Mouse (Mus musculus) CH12.LX (cell line): ENCODE data around the gene Fmo3. TPM values are rescaled to one million over a fixed set of nuclear protein-coding genes. Genes with fewer than 3 reads are reported as not detected.

Experiments used
- DNase-seq: peaks from one replicate; pipeline ENCODE4 v3.0.0-alpha.2; 2013; ENCODE audit errors: extremely low read depth
- H3K27ac ChIP-seq: 2 replicates; pipeline ENCODE4 v1.5.1; 2012; ENCODE audit warnings: low read depth, mild to moderate bottlenecking, control low read depth, moderate library complexity; ENCODE audit not compliant: insufficient read depth
- H3K27me3 ChIP-seq: replicated peaks from 2 replicates; pipeline ENCODE3; 2012; ENCODE audit warnings: inconsistent platforms
- H3K36me3 ChIP-seq, 2 experiments: replicated peaks in 1 of 2; 2 replicates each; pipeline versions ENCODE3 to v1.6.1; 2012; ENCODE audit warnings: inconsistent platforms in 1 of 2, low read length in 1 of 2, mild to moderate bottlenecking in 1 of 2, mixed read lengths in 1 of 2, moderate library complexity in 1 of 2; ENCODE audit not compliant: control insufficient read depth in 1 of 2, insufficient read depth in 1 of 2
- H3K4me1 ChIP-seq, 2 experiments: 2 replicates each; pipeline ENCODE4 v1.6.1; 2012; ENCODE audit warnings: inconsistent platforms in 1 of 2, moderate library complexity in 1 of 2; ENCODE audit not compliant: insufficient read depth in 2 of 2, control insufficient read depth in 1 of 2
- H3K4me2 ChIP-seq: 2 replicates; pipeline ENCODE4 v1.6.1; 2012; ENCODE audit warnings: low read depth, mild to moderate bottlenecking, control low read depth; ENCODE audit not compliant: poor library complexity, insufficient read depth, severe bottlenecking
- H3K4me3 ChIP-seq, 3 experiments: fragments of 150-350 bp in 1 of 3; sonication (generic) in 1 of 3; replicated peaks in 1 of 3; 2 replicates each; pipeline versions ENCODE3 to v1.5.1; 2011 to 2012; ENCODE audit warnings: low read depth in 2 of 3, low read length in 2 of 3, mild to moderate bottlenecking in 2 of 3, moderate library complexity in 2 of 3, control low read depth in 1 of 3, improper control_type of control experiment in 1 of 3, inconsistent platforms in 1 of 3, mixed read lengths in 1 of 3; ENCODE audit not compliant: poor library complexity in 1 of 3
- H3K79me2 ChIP-seq: replicated peaks from 2 replicates; pipeline ENCODE4 v1.6.1; 2012; ENCODE audit warnings: mild to moderate bottlenecking, moderate library complexity; ENCODE audit not compliant: control insufficient read depth, poor library complexity, insufficient read depth, severe bottlenecking; ENCODE audit errors: extremely low read depth
- H3K9ac ChIP-seq: 2 replicates; pipeline ENCODE4 v1.6.1; 2012; ENCODE audit warnings: low read depth, mild to moderate bottlenecking, control low read depth, moderate library complexity; ENCODE audit not compliant: insufficient read depth
- H3K9me3 ChIP-seq: replicated peaks from 2 replicates; pipeline ENCODE3; 2012; ENCODE audit warnings: low read length, inconsistent platforms, mixed read lengths
- CHD1 ChIP-seq: IDR thresholded peaks from 2 replicates; pipeline ENCODE4 v1.6.1; 2012; ENCODE audit warnings: low read depth, low read length, improper control_type of control experiment, inconsistent platforms
- EP300 ChIP-seq: IDR thresholded peaks from 2 replicates; pipeline ENCODE4 v1.6.1; 2011; ENCODE audit warnings: low read length, improper control_type of control experiment
- JUN ChIP-seq: IDR thresholded peaks from 2 replicates; pipeline ENCODE4 v1.6.1; 2011; ENCODE audit warnings: low read depth, mild to moderate bottlenecking, low read length, improper control_type of control experiment, moderate library complexity; ENCODE audit not compliant: insufficient read depth
- JUND ChIP-seq: conservative IDR thresholded peaks from 2 replicates; pipeline ENCODE4 v1.6.1; 2011; ENCODE audit warnings: low read depth, low read length, improper control_type of control experiment
- MAFK ChIP-seq: IDR thresholded peaks from 2 replicates; pipeline ENCODE4 v1.6.1; 2011; ENCODE audit warnings: low read length, improper control_type of control experiment; ENCODE audit not compliant: insufficient replicate concordance
- MAX ChIP-seq: IDR thresholded peaks from 2 replicates; pipeline ENCODE4 v1.6.1; 2011; ENCODE audit warnings: low read length, improper control_type of control experiment
- NELFE ChIP-seq: IDR thresholded peaks from 2 replicates; pipeline ENCODE4 v1.6.1; 2011; ENCODE audit warnings: low read depth, low read length, improper control_type of control experiment
- POLR2A ChIP-seq: IDR thresholded peaks from 2 replicates; pipeline ENCODE4 v1.6.1; 2011; ENCODE audit warnings: low read depth, mild to moderate bottlenecking, improper control_type of control experiment, low read length
- POLR2AphosphoS2 ChIP-seq: IDR thresholded peaks from 2 replicates; pipeline ENCODE4 v1.6.1; 2011; ENCODE audit warnings: low read depth, low read length, improper control_type of control experiment
- SMC3 ChIP-seq: IDR thresholded peaks from 2 replicates; pipeline ENCODE4 v1.6.1; 2011; ENCODE audit warnings: low read depth, low read length, improper control_type of control experiment
- UBTF ChIP-seq: IDR thresholded peaks from 2 replicates; pipeline ENCODE4 v1.6.1; 2012; ENCODE audit warnings: low read depth, mild to moderate bottlenecking, inconsistent platforms, low read length, improper control_type of control experiment, moderate library complexity
- USF1 ChIP-seq: IDR thresholded peaks from 2 replicates; pipeline ENCODE4 v1.6.1; 2014; ENCODE audit warnings: low read depth, mild to moderate bottlenecking, inconsistent platforms, low read length, improper control_type of control experiment
- ZKSCAN1 ChIP-seq: IDR thresholded peaks from 2 replicates; pipeline ENCODE4 v1.6.1; 2012; ENCODE audit warnings: low read depth, inconsistent platforms, low read length, improper control_type of control experiment, borderline replicate concordance
- ZNF384 ChIP-seq: IDR thresholded peaks from 2 replicates; pipeline ENCODE4 v1.6.1; 2012; ENCODE audit warnings: low read depth, low read length, improper control_type of control experiment, inconsistent platforms
- dilution Hi-C: fragments of 300-500 bp; cut with MboI; formaldehyde crosslinking; loops from 2 replicates; pipeline ENCODE4 v1.14.3; 2020; ENCODE audit warnings: low sequenced_read_pairs; ENCODE audit not compliant: extremely low pct_unique_long_range_greater_than_20kb, extremely low pct_ligation_motif_present
- in situ Hi-C: fragments of 300-500 bp; cut with MboI; formaldehyde crosslinking; loops from 3 replicates; pipeline ENCODE4 v1.14.3; 2019; ENCODE audit warnings: low sequenced_read_pairs, low pct_ligation_motif_present, low pct_unique_long_range_greater_than_20kb, mixed read lengths
- polyA plus RNA-seq: library from polyadenylated mRNA; unstranded; fragments of >175 nt; gene quantifications from 2 replicates; pipeline ENCODE4 v1.2.1, GENCODE M21; 2012; ENCODE audit warnings: low read depth; ENCODE audit not compliant: insufficient read length
- total RNA-seq, 2 experiments: library from RNA; depleted of rRNA; stranded (reverse); fragments of 300-350 nt in 1 of 2; fragments of >200 nt in 1 of 2; gene quantifications; 2 replicates each; pipeline ENCODE4 v1.2.3; 2012 to 2014

Fmo3 gene
- total and polyA plus RNA-seq, 3 experiments: not detected

DNA sequence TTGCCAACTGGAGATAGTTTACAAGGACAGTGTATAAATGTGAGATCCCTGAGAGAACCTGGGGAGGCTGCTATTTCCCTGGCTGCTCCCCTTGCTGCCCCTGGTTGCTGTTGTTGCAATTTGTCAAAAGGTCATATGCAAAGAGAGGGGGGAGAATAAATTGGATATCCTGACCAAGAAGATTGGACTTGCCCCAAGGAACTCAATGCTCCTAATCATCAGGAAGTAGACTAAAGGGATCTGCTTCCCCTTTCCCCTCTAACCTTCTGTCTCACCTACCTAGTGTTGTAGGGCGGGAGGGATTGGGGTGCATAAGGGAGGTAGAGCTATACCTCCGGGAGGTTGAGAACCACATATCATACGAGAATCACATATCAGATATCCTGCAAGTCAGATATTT, 55.2 kb downstream of the Fmo3 start:
- Histone ChIP-seq H3K4me3 (no peak overlapping the region), H3K9ac (no peak overlapping the region), H3K36me3 (no peaks in the 10 kb centered on the region), H3K27me3 (no peaks in the 10 kb centered on the region), H3K9me3 (no peaks in the 10 kb centered on the region), H3K79me2 (no peaks in the 10 kb centered on the region), H3K4me2 (no peak overlapping the region), H3K4me1 (peaks cover 5 to 7% of the 10 kb centered on the region in 2 experiments; a peak in 3 of 4 replicates), H3K27ac (no peak overlapping the region)
- dilution Hi-C loops: no loop called here
- DNase-seq: no peak
- TF ChIP-seq CHD1 (no peak), MAX (no peak), ZNF384 (no peak), USF1 (no peak), EP300 (no peak)
- in situ Hi-C loops: no loop called here

- TF ChIP-seq ZKSCAN1: no peak
- TF ChIP-seq NELFE: no peak
- no peak for TF ChIP-seq SMC3
- TF ChIP-seq JUN: no peak
- Histone ChIP-seq H3K79me2 (no peaks in the 10 kb centered on the region), H3K27me3 (no peaks in the 10 kb centered on the region), H3K4me3 (no peak overlapping the region), H3K9me3 (no peaks in the 10 kb centered on the region), H3K36me3 (no peaks in the 10 kb centered on the region), H3K4me2 (no peak overlapping the region), H3K9ac (no peak overlapping the region), H3K4me1 (no peaks in the 10 kb centered on the region), H3K27ac (no peak overlapping the region)
- in situ Hi-C loops: no loop called here
- no peak for DNase-seq
- dilution Hi-C loops: no loop called here
Observed at GRCm38 (mm10) chr1:162925121-162925520, 59.2 kb downstream of the Fmo3 start.

DNA sequence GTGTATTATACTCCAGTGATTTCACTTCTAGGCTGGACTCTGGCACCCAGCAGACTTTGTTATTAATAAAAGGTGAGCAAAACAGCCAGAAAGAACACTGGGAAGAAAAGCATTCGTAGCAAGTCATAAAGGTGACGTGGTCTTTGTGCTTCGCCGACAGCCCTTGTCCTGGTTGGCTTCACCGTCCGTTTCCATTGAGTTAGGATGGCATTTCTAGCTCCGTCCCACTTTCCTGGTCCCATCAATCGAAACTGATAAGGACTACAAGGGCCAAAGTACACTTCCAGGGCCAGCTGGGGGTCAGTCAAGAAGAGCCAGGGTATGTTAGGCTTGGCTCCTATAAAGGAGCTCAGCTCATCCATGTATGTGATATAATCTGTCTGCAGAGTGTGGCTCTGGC, 67.7 kb downstream of the Fmo3 start:
- Histone ChIP-seq H3K27me3 (no peaks in the 10 kb centered on the region), H3K27ac (no peak overlapping the region), H3K79me2 (no peaks in the 10 kb centered on the region), H3K4me1 (no peaks in the 10 kb centered on the region), H3K4me2 (no peak overlapping the region), H3K36me3 (no peaks in the 10 kb centered on the region), H3K9ac (no peak overlapping the region), H3K4me3 (no peak overlapping the region), H3K9me3 (no peaks in the 10 kb centered on the region)
- DNase-seq: no peak
- dilution Hi-C loops: no loop called here
- in situ Hi-C loops: no loop called here
- TF ChIP-seq POLR2A (no peak), EP300 (no peak), UBTF (no peak), POLR2AphosphoS2 (no peak), MAFK (no peak), JUND (no peak), ZKSCAN1 (no peak)
